Mouse (Mus musculus): ENCODE results near the gene Zfp385b.

Gene Zfp385b

DNA sequence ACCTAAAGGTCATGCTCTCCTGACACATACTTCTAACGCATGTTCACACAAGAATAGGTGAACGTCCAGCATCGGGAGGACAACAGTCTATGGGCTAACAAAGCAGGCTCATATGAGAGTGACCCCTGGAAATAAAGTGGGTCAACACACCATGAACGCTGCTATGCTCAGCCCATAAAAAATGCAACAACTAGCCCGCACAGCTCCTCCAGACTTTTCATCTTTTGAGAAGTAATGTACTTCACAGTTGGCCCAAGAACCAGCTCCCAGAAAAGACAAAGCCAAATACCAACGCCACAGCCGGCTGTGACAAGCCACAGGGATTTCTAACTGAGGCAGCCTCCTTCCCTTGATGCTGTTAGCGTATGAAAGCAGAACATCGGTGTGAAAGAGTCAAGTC is 112.3 kb downstream of the Zfp385b start:
- peak in 1 of 2 experiments; percentile 2 for DNase-seq (ENCODE audit: low spot score in 2 of 2)

DNA sequence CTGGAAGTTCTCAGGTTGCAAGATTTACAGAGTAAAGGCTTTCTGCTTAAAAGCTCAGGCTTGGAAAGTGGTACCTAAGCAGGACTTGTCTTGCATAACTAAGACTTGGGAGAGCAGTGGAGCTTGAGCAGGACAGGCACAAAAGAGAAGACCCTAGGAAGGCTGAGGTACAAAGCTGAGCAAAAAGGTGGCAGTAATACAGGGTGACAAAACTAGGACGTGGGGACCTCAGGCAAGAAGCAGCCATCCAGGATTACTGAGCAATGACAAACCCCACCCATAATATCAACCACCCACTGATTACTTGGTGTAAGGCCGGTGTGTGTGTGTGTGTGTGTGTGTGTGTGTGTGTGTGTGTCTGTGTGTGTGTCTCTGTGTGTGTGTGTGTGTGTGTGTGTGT is 114.0 kb downstream of the Zfp385b start:
- no peak for DNase-seq (ENCODE audit: low spot score in 2 of 2)

DNA sequence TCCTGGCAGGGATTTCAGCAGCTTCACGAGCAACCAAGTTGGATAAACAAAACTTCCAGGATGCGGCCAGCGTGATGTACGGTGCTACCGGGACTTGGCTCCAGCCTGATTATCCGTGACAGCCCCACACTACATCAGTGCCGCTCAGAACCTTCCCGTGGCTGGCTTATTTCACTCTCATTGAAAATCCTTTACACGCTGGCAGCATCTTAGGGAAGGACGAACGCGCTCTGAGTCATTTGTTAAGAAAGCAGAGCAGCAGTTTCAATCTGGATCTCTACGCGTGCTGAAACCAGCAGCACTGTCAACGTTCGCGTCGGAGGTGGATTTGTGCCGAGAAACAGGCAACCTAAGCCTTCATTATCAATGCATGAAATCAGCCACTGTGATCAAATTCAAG is 116.4 kb downstream of the Zfp385b start:
- peak; percentile 31 to 44 for DNase-seq (ENCODE audit: low spot score in 2 of 2)

DNA sequence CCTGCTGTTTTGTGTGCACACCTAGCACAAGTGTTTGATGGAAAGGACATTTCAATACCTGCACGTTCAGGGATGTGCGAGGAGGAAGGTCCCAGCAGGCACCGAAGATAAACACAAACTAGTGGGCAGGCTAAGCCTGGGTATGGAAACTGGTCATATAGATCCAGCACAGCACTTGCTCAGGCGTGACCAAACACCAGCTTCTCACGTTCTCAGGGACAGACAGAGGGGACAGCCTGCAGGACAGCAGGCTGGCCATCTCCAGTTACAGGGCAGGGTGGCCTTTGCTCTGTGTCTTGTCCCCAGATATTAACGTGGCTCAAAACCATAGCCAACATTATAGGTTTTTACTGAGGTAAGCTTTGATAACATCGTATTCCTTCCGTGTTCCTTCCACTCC is 128.3 kb downstream of the Zfp385b start:
- DNase-seq (ENCODE audit: low spot score in 2 of 2): no peak

DNA sequence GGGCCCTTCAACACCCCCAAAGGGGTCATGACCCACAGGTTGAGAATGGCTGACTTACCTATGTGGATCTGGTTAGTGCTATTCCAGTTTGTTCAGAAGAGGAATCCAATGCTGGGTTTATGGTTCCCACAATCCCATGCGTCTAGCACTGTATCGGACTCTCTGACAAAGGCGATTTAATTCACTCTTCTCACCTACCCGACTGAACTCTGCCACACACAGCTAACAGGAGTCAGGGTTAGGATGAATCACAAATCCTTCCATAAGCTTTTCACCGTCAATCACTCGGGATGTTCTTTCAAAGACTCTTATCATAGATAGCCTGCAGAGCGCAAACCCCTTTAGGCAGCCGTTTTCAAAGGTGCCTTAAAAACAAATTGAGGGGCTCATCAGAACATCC is 129.1 kb downstream of the Zfp385b start:
- DNase-seq (ENCODE audit: low spot score in 2 of 2): no peak

DNA sequence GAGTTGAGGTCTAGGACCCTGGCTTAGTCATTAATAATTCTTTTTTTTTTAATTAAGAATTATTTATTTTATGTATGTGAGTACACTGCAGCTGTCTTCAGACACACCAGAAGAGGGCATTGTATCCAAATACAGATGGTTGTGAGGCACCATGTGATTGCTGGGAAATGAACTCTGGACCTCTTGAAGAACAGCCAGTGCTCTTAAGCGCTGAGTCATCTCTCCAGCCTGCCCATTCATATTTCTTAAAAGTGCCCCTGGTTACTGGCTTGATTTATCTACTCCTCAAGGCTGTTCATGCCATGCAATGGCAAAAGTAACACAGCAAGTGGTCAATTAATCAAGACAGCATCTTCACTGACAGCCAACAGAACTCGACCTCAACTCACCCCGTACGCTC is 130.8 kb downstream of the Zfp385b start:
- DNase-seq (ENCODE audit: low spot score in 2 of 2): no peak

DNA sequence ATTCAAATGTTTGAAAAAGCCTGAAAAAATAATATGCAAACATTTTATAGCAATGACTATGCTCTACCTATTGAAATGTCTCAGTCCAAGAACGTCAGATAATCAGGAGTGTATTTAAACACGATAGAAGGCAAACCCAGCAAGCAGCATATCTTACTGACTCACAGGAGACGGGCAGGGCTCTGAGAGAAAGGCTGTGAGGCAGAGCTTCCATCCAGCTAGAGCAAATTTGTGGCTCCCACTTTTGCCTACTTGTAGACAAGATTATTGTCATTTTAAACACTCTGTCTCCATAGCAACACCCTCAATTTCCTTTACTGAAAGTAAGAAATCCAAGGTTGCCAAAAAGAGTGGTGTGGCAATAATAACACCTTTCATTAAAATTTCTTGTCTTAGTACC is 135.4 kb downstream of the Zfp385b start:
- DNase-seq (ENCODE audit: low spot score in 2 of 2): no peak

DNA sequence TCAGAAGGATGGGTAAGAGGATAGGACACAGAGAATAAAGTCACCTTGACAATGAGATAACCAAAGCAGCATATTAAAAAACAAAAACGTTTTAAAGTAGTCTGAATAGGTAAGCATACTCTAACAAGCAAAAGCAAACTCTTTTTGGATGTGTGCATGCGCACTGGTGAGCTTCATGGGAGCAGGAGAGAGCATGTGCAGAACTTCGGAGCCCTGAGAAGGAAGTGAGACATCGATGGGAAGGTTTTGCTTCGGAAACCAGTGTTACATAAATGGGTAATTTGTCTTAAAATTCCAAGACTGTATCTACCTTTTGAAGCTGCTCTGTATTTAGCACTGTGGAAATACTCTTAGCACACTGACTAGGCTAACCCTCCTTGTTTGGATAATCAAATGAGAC is 137.2 kb downstream of the Zfp385b start:
- no peak for DNase-seq (ENCODE audit: low spot score in 2 of 2)

DNA sequence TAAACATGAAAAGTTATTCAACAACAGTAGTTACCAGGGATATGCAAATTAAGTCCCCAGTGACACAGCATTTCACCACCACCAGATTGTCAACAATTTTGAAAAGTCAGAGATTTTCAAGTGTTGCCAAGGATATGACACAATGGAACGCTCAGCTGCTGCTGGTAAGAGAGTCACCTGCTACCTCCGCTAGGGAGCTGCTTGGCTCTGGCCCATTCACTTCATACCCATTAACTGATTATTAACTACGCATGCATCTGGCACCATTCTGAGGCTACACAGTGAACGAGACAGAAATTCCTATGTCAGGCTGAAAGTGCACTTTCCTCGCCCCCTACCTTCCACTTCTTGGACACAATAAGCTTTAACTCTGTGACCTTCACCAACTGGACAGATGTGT is 137.7 kb downstream of the Zfp385b start:
- no peak for DNase-seq (ENCODE audit: low spot score in 2 of 2)

DNA sequence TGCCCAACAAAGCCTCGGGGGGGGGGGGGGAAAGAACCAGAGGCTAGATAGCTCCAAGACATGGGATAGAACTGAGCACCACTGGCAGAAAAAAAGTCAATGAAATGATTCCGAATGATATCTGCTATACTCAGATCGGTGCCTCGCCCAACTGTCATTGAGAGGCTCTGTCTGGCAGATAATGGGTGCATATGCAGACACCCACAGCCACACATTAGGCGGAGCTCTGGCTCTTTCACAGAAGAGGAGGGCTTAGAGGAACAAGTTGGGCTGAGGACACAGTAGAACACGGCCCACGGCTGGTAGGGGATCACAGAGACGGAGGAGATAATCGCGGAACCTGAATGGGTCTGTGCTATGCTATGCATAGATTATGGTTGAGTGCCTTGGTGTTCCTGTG is 145.7 kb downstream of the Zfp385b start:
- DNase-seq (ENCODE audit: low spot score in 2 of 2): no peak

DNA sequence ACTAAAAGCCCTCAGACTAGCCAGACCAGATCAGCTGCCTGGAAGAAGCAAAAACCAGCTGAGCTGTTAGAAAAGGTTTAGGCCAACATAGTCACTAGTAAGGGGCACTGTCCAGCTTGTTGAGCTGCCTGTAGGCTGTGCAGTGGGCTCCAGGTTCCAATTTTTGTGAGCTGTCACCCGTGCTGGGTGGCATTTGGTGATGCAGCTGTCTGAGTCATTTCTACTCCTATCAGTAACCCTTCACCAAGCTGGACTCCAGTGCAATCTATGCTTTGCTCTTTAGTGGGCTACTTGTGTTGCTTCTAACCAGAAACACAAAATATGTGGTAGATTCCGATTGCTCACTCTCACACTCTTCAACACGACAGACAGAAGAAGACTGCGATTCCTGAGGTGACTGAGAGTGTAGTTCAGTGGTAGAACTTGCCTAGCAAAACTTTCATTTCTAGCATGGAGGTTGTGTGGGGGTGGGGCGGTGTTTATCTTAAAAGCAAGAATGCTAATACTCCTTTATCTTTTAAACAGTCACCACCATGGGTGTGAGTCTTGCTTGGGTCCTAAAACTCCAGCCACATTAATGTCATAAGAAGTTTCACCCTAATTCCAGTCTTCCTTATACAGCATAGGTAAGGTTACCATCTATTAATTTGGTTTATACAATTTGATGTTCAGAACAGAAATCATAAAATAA is 147.1 kb downstream of the Zfp385b start:
- DNase-seq (ENCODE audit: low spot score in 2 of 2): no peak

DNA sequence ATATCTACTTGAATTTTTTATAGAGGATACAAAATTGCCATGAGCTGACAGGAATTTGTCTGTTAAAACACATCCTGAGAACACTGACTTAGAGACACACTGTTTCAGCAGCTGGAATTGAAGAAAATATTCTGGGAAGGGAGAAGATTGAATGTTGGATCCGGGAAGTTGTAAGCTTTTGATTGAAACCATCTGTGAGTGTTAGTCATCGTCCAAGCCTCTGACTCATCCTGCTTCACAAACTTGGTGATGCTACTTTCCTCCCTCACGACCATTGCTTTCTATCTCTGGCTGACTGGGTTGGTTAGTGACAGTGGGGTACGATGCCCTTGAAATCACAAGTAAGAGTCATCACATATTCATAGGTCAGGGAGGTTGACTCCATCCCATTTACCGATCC is 157.3 kb downstream of the Zfp385b start:
- DNase-seq (ENCODE audit: low spot score in 2 of 2): no peak

DNA sequence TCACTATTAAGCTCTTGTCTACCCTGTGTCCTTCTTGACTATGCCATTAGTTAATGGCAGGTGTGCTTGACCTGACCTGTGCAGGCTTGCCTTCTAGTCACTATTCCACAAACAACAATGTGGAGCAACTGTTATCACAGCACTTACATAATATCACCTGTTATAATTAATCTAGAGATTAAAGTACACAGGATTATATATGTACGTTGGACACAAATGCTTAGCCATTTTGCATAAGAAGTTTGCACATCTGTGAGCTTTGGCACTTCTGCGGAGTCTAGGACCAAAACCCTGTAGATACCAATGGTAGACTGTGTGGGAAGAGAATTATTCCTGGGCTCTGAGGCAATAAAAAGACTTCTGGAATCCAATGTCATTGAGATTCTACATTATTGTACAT is 165.8 kb downstream of the Zfp385b start:
- DNase-seq (ENCODE audit: low spot score in 2 of 2): no peak

DNA sequence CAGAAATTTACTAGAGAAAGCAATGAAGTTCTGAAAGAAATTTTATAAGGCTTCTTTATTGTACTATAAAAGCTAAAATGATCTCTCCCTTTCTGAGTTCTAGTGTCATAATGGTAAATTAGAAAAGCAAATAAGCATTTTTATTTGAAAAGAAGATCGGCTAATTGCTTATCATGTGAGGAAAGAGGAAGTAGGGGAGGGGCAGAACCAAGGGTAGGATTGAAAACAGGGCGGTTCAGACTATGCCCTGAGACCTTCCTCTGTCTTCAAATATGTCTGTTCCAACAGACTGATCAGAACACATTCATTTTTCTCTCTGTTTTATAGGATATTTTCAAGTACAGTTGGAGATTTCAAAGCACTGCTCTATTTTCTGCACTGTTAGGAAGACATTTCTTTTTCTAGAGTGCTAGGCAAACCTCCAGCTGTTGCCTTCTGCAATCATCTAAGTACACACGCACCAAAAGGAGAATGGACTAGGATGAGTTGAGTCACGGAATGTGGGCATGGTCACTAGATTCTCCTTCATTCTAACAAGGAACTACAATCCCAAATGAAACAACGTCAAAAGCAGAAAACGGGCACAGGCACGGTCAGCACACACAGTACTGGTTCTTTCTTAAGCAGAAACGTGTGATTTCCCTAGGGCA is 177.8 kb downstream of the Zfp385b start:
- no peak for DNase-seq (ENCODE audit: low spot score in 2 of 2)

DNA sequence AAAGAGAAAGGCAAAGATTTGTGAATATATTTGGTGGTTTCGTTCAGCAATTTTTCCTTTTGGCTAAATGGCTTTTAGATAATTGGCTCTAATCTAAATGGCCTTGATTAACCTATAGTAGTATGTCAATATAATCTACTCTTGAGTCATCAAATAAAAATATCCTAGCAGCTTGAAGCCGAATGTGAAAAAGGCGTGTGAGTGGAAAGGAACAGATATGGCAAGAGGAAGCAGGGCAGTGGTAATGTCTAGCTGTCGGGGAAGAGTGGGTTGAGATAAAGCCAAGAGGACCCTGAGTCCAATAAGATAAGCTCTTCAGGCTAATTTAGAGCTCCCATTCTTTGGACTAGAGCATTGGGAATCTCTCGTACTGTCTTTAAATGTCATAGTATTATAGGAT is 179.4 kb downstream of the Zfp385b start:
- DNase-seq (ENCODE audit: low spot score in 2 of 2): no peak

DNA sequence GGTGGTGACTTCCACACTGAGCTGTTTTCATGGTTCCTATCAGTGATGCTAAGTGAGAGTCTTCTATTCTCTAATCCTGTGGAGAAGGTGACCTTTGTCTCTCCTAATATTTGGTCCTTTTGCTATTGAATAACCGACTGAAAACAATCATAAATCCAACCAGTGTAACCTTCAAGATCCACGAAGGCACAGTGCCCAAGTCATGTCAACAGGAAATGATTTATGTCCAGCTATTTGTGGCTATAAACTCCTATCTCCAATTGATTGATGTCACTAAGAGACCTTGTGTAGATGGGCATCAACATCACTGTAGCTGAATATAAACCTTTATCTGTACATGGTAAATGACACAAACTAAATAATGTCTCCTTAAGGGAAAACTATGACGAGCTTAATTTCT is 187.8 kb downstream of the Zfp385b start:
- DNase-seq (ENCODE audit: low spot score in 2 of 2): no peak

DNA sequence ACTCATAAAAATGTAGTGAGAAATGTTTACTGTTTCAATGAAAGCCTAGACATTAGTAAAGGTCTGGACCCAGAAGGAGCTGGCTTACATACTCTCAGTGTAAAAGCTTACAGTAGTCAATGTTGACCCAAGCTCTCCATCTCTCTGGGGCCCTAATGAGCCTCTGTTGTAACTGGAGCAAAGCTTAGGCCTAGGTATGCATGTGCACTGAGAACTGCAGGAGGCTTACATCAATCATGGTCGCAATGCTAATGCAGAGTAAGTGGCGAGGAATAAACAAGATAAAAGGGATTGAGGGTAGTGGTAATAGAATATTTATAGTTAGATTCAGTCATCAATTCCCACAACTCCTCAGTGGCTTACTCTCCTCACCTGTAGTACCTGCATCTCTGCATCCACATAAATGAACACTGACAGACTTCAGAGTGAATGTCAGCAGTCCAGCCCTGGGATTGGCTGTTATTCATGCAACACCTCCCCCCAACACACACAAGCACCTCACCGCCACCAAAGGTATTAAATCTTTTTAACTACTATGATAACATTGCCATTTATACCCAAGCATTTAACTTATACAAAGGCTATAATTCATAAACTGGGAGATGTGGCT is 191.7 kb downstream of the Zfp385b start:
- no peak for DNase-seq (ENCODE audit: low spot score in 2 of 2)

DNA sequence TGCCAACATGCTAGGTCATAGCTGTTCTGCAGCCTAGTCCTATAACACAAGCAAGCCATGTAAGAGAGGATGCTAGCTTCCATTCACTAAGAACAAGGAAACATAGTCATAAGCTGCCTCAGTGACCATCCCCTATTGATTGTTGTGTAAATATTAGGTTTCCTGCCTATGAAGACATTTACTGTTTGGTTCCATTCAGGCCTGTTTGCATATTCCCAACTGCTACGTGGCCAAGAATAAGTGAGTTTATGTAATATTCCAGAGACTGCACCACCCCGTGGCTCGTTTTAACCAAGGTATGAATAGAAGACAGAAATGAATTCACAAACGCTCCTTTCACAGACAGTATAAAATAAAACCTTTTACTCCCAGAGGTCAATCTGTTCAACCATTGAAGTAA is 200.8 kb downstream of the Zfp385b start:
- DNase-seq (ENCODE audit: low spot score in 2 of 2): no peak

DNA sequence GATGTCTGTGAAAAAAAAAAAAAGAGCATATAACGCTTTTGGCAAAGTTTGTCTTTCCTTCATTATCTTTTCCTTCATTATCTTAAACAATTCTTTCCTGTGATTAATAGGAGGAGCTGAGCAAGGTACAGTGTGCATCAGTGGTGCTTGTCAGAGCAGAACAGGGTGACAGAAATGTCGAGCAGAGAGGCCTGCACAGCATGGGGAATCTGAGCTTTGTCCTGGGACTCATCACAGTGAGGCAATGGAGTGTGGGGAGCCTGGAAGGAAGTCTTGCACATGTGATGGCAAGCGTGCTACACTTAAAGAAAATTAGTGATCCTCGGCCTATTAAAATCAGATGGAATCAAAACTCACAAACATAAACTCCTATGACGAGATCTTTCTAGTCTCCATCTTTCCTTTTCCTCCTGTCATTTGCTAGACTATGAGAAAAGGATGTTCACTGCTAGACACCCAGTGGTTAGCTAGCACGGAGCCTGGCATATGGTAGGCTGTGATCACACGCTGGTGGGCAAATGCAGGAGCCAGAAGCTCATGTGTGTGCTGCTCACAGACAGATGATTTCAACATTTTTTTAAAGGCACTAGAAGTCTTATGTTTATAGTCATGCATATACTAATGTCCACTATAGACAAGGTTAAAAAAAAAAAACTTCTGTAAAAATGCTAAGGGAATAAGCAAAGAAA is 209.0 kb downstream of the Zfp385b start:
- no peak for DNase-seq (ENCODE audit: low spot score in 2 of 2)

DNA sequence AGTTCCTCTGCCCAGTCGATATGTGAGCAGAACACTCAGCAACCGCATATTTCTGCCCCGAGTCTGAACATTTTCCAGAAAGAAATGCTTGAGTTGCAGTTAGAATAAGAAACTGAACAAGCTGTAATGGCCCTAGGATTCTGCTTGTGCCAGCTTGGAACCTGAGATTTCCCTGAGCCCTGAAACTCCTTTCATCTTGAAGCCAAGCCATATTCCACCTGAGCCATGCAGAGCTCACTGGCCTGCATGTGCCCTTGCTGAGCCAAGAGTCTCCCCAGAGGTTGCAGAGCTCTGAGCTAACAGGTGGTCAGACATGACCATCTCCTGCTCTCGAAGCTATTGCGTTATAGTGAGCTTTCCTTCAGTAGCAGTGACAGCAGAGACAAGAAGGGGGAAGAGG is 210.0 kb downstream of the Zfp385b start:
- no peak for DNase-seq (ENCODE audit: low spot score in 2 of 2)

DNA sequence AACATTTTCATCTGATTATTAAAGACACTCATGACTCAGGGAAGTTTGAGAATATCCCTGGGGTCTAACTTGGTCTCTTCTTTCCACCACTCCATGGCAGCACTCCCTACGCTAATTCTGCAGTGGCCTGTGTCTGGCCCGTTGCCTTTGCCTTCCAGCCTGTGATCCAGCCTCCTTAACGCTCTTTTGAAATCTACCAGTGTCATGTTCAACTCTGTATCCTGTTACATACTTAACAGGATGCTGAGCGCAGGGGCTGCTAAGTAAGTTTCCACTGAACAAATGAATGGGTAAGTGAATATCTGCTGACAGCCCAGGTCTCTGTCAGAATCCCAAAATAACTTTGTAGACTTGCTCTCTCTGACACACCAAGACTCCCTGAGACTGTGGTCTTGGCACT is 210.8 kb downstream of the Zfp385b start:
- DNase-seq (ENCODE audit: low spot score in 2 of 2): no peak

DNA sequence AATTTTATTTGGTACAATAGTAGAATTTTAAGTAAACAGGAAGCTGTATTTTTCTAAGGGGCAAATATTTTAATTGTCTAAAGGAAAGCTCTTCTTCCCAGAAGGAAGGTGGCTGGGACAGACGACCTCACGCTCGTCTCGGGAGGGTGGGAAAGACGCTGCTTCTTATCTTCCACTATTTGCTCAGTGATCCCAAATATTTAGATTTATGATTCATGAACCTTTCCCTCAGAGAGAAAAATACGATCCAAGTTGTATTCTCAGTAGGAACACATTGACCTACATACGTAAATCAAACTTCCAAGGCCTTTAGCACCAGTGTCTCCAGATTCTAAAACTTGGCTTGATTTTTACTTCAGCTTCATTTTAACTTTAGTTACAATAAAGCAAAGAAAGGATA is 226.0 kb downstream of the Zfp385b start:
- DNase-seq (ENCODE audit: low spot score in 2 of 2): no peak

DNA sequence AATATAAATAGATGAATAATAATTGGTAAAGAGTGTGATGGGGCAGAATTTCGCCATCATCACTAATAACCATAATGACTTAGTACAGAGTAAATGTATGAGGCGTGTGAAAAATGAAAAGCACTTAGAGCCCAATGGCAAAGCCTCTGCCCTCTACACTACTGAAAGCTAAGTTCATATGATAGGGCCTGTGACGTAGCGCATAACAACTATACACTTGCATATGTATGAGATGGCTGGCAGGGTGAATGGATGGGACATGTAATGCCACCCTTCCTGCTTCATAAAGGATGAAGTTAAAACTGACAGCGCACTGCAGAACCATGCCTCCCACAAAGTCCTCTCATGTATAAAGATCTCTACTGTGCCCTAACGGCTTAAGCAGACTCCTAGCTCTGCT is 226.9 kb downstream of the Zfp385b start:
- DNase-seq (ENCODE audit: low spot score in 2 of 2): no peak

Measured in frontal cortex, postnatal 25 days (tissue).